Mouse (Mus musculus) ES-E14 (cell line): ENCODE results near the gene Taf15. TPM values are rescaled to one million over a fixed set of nuclear protein-coding genes. Genes with fewer than 3 reads are reported as not detected.

Source experiments
- DNase-seq: peaks from one replicate; pipeline ENCODE4 v3.0.0-alpha.2; 2013; ENCODE audit warnings: low read depth, low spot score
- H3K27ac ChIP-seq: 2 replicates; pipeline ENCODE4 v1.5.1; 2012; ENCODE audit warnings: low read depth, mild to moderate bottlenecking, low read length, moderate library complexity, mixed read lengths; ENCODE audit not compliant: poor library complexity, insufficient read depth, severe bottlenecking
- H3K36me3 ChIP-seq: 2 replicates; pipeline ENCODE4 v1.6.1; 2012; ENCODE audit warnings: mild to moderate bottlenecking, low read length, moderate library complexity, mixed read lengths; ENCODE audit not compliant: control insufficient read depth, poor library complexity, insufficient read depth, severe bottlenecking
- H3K4me1 ChIP-seq, 2 experiments: fragments of 150-350 bp in 1 of 2; sonication (generic) in 1 of 2; 2 replicates each; pipeline ENCODE4 v1.6.1; 2012; ENCODE audit warnings: low read length in 2 of 2, mild to moderate bottlenecking in 1 of 2, mixed read lengths in 1 of 2; ENCODE audit not compliant: control insufficient read depth in 2 of 2, insufficient read depth in 2 of 2, poor library complexity in 1 of 2
- H3K4me3 ChIP-seq, 2 experiments: fragments of 150-350 bp in 1 of 2; sonication (generic) in 1 of 2; 2 replicates each; pipeline ENCODE4 v1.5.1; 2012; ENCODE audit warnings: low read length in 2 of 2, low read depth in 1 of 2, mild to moderate bottlenecking in 1 of 2, mixed read lengths in 1 of 2; ENCODE audit not compliant: insufficient read depth in 1 of 2, poor library complexity in 1 of 2, severe bottlenecking in 1 of 2
- H3K9ac ChIP-seq: 2 replicates; pipeline ENCODE4 v1.6.1; 2012; ENCODE audit warnings: low read depth, mild to moderate bottlenecking, low read length, mixed read lengths; ENCODE audit not compliant: poor library complexity, insufficient read depth, severe bottlenecking
- H3K9me3 ChIP-seq: fragments of 150-350 bp; sonication (generic); 2 replicates; pipeline ENCODE4 v1.6.1; 2012; ENCODE audit warnings: low read depth, mild to moderate bottlenecking, low read length; ENCODE audit not compliant: control insufficient read depth, insufficient read depth
- CHD2 ChIP-seq: IDR thresholded peaks from 2 replicates; pipeline ENCODE4 v1.6.1; 2014; ENCODE audit warnings: mild to moderate bottlenecking, low read depth, low read length, inconsistent platforms
- HCFC1 ChIP-seq: IDR thresholded peaks from 2 replicates; pipeline ENCODE4 v1.6.1; 2012; ENCODE audit warnings: low read length, inconsistent platforms, borderline replicate concordance; ENCODE audit not compliant: insufficient read depth
- MAFK ChIP-seq: IDR thresholded peaks from 2 replicates; pipeline ENCODE4 v1.6.1; 2014; ENCODE audit warnings: mild to moderate bottlenecking, low read depth, low read length, inconsistent platforms; ENCODE audit not compliant: insufficient read depth
- ZC3H11A ChIP-seq: IDR thresholded peaks from 2 replicates; pipeline ENCODE4 v1.6.1; 2012; ENCODE audit warnings: low read depth, mild to moderate bottlenecking, inconsistent platforms, low read length, borderline replicate concordance
- ZNF384 ChIP-seq: IDR thresholded peaks from 2 replicates; pipeline ENCODE4 v1.6.1; 2012; ENCODE audit warnings: low read depth, low read length, inconsistent platforms
- in situ Hi-C, 2 experiments: fragments of 600-800 bp; cut with MboI; formaldehyde crosslinking; loops; one replicate each; pipeline ENCODE4 v1.15.1; 2025; ENCODE audit warnings: low sequenced_read_pairs in 2 of 2, inconsistent platforms in 1 of 2; ENCODE audit not compliant: unreplicated experiment in 2 of 2
- total RNA-seq: library from RNA; depleted of rRNA; stranded (reverse); fragments of 300-350 nt; gene quantifications from 2 replicates; pipeline ENCODE4 v1.2.3, GENCODE M21; 2012

Taf15 gene
- total RNA-seq, 1 experiment = 53.8 TPM

- in situ Hi-C loops = no loop called here
- H3K27ac ChIP-seq = no peak overlapping the region
- H3K9ac ChIP-seq = no peak overlapping the region
- peaks cover 0 to 10% of the 10 kb centered on the region in 2 experiments; a peak in 2 of 4 replicates for H3K4me1 ChIP-seq
- H3K36me3 ChIP-seq = 0 out of 2 replicates have a peak, but pooled peaks cover 2% of the 10 kb centered on the region
- TF ChIP-seq ZNF384 = no peak
- TF ChIP-seq MAFK = no peak
- no peak for TF ChIP-seq ZC3H11A
- no peak for TF ChIP-seq HCFC1
- no peak for TF ChIP-seq CHD2
- no peaks in the 10 kb centered on the region for H3K9me3 ChIP-seq
- H3K4me3 ChIP-seq = no peak overlapping the region
- no peak for DNase-seq
These were observed 31.7 kb upstream of the Taf15 start for GRCm38 (mm10) chr11:83441235-83441634.

DNA sequence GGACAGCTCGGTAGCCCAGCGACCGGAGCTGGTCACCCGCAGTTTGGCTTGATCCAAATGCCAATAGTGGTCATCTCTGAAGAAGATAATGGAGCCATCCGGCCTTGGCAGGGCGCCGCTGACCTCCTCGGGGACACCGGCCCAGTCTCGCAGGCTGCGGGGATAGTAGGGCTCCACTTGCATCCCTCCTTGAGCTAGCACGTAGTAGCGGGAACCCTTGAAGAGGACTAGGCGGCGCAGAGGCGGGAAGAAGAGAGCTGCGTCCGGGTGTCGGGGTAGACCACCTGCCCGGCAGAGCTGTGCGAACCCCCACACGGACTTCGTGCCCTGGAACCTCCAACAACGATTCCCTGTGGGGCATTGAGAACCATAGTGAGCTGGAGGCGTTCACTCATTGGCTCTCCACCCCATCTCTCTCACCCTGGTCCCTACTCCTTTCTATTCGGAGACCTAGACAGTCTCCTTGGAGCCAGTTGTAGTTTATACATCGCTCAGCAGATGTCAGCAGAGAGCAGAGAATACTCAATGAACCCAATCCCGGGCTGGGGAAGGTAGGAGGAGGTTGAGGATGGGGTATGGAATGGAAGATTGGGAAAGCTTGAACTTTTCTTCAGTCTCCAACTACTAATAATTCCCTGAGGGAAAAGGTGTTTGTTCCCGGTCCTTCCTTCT is 30.2 kb upstream of the Taf15 start:
- Histone ChIP-seq H3K4me1 (peaks cover 0 to 18% of the 10 kb centered on the region in 2 experiments; a peak in 2 of 4 replicates), H3K9ac (peak overlapping the region; percentile 9; the same call in 1 of the 2 replicates), H3K36me3 (0 out of 2 replicates have a peak, but pooled peaks cover 2% of the 10 kb centered on the region), H3K4me3 (peak overlapping the region; percentile 43 to 49; a peak in 3 of 4 replicates), H3K9me3 (no peaks in the 10 kb centered on the region), H3K27ac (no peak overlapping the region)
- in situ Hi-C loops = no loop called here
- TF ChIP-seq ZC3H11A = peak; percentile 42; the same call in 1 of the 2 replicates
- no peak for TF ChIP-seq HCFC1
- no peak for TF ChIP-seq CHD2
- 0 out of 2 replicates have a peak, but pooled peaks have one; percentile 19 for TF ChIP-seq MAFK
- no peak for TF ChIP-seq ZNF384
- DNase-seq = peak; percentile 91

- no peak for DNase-seq
- in situ Hi-C loops = no loop called here
- TF ChIP-seq HCFC1 (no peak), MAFK (no peak), ZC3H11A (no peak), CHD2 (no peak), ZNF384 (no peak)
- no peaks in the 10 kb centered on the region for H3K9me3 ChIP-seq
- 0 out of 2 replicates have a peak, but pooled peaks cover 2% of the 10 kb centered on the region for H3K36me3 ChIP-seq
- H3K4me3 ChIP-seq = peak overlapping the region in 1 of 2 experiments; percentile 61; a peak in 1 of 4 replicates
- no peak overlapping the region for H3K27ac ChIP-seq
- H3K9ac ChIP-seq = no peak overlapping the region
- H3K4me1 ChIP-seq = peaks cover 4 to 21% of the 10 kb centered on the region in 2 experiments
These were observed 29.1 kb upstream of the Taf15 start for GRCm38 (mm10) chr11:83443824-83444223.

DNA sequence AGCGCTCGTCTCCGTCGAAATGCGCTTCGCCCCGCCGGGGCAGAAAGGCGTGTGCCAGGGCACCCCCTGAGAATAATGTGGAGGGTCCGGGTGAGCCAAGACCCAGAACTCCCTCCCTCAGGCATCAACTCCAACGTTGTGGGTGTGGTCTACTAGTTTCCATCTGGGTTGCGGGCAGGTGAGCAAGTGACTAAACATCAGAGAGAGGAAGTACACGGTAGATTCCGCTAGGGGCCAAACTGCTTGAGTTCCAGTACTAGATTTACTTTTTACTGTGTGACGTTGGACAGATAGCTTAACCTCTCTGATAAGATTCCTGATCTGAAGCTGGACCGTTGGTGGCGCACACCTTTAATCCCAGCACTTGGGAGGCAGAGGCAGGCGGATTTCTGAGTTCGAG is 27.9 kb upstream of the Taf15 start:
- no peaks in the 10 kb centered on the region for H3K9me3 ChIP-seq
- peak; percentile 62 for DNase-seq
- H3K36me3 ChIP-seq = 0 out of 2 replicates have a peak, but pooled peaks cover 2% of the 10 kb centered on the region
- in situ Hi-C loops = no loop called here
- H3K27ac ChIP-seq = no peak overlapping the region
- TF ChIP-seq ZC3H11A (no peak), HCFC1 (no peak), ZNF384 (no peak), MAFK (no peak), CHD2 (no peak)
- peaks cover 4 to 31% of the 10 kb centered on the region in 2 experiments for H3K4me1 ChIP-seq
- peak overlapping the region; percentile 42 for H3K9ac ChIP-seq
- peak overlapping the region; percentile 51 to 61 for H3K4me3 ChIP-seq
